15 mouse cellular contexts compared by ENCODE assay signal in genomic region chr10:81422661-81423217, GRCm38 (mm10). TPM values are rescaled to one million over a fixed set of nuclear protein-coding genes. Genes with fewer than 3 reads are reported as not detected.
DNase-seq lines count a peak whose midpoint lies in the region; ATAC-seq and TF ChIP-seq lines count a peak whose summit lies in the region.
"Had no signal": no experiment of that assay in that cellular context is flagged by ENCODE, and none has a peak within 500 bp of the region (broad histone marks: within the 10 kb centered on the region; RNA-seq: fewer than 3 reads in every experiment).

No protein-coding gene starts in this region.

- no peak for TF ChIP-seq POLR2A in kidney, adult 2 months (IDR thresholded peaks at IDR 0.05; ENCODE audit: low read depth, low read length)

- H3K4me3 ChIP-seq in kidney, adult 2 months (ENCODE audit: insufficient read depth, low read depth, low read length) = no peak overlapping the region
- H3K4me3 ChIP-seq in neural tube, embryonic 15.5 days (replicated peaks) = no peak overlapping the region
- H3K4me3 ChIP-seq: embryonic facial prominence, embryonic 10.5 days; hindbrain, embryonic 12.5 days; intestine, embryonic 15.5 days; midbrain, embryonic 10.5 days; stomach, embryonic 15.5 days had no signal

- H3K9ac ChIP-seq in neural tube, embryonic 15.5 days (replicated peaks) = no peak overlapping the region
- H3K9ac ChIP-seq: hindbrain, embryonic 12.5 days; intestine, embryonic 15.5 days; stomach, embryonic 15.5 days had no signal

- no peaks in the 10 kb centered on the region for H3K36me3 ChIP-seq in kidney, adult 2 months (ENCODE audit: control insufficient read depth, insufficient read depth, low read length)
- peaks cover 12% of the 10 kb centered on the region; the same call in 1 of the 2 replicates for H3K36me3 ChIP-seq in neural tube, embryonic 15.5 days
- H3K36me3 ChIP-seq: intestine, embryonic 15.5 days; midbrain, embryonic 10.5 days had no signal

- H3K4me1 ChIP-seq in kidney, adult 2 months (ENCODE audit: control insufficient read depth, insufficient read depth, low read length) = peaks cover 48% of the 10 kb centered on the region
- H3K4me1 ChIP-seq in neural tube, embryonic 15.5 days = peaks cover 54% of the 10 kb centered on the region

- TF ChIP-seq CTCF in kidney, adult 2 months (conservative IDR thresholded peaks at IDR 0.05; ENCODE audit: insufficient read depth, insufficient read length, low read depth, low read length) = no peak

- H3K27me3 ChIP-seq in kidney, adult 2 months (replicated peaks; ENCODE audit: control insufficient read depth, insufficient read depth, low read length) = no peaks in the 10 kb centered on the region
- peaks cover 6% of the 10 kb centered on the region for H3K27me3 ChIP-seq in neural tube, embryonic 15.5 days (replicated peaks)
- H3K27me3 ChIP-seq: intestine, embryonic 15.5 days; stomach, embryonic 15.5 days had no signal

- H3K9me3 ChIP-seq in neural tube, embryonic 15.5 days (replicated peaks) = no peaks in the 10 kb centered on the region
- H3K9me3 ChIP-seq: embryonic facial prominence, embryonic 10.5 days; G1E; hindbrain, embryonic 12.5 days; intestine, embryonic 15.5 days; midbrain, embryonic 10.5 days; stomach, embryonic 15.5 days had no signal

- ATAC-seq in neural tube, embryonic 15.5 days (ENCODE audit: low FRiP score) = no peak
- ATAC-seq: intestine, embryonic 15.5 days; lung, postnatal 0 days had no signal

- peak; percentile 2 to 3 for DNase-seq in frontal cortex, postnatal 14 days (ENCODE audit: low spot score in 2 of 2)
- no peak for DNase-seq in frontal cortex, postnatal 36 days (ENCODE audit: low spot score in 2 of 2)
- no peak for DNase-seq in kidney, adult 2 months
- DNase-seq in kidney, postnatal 14 days = no peak
- DNase-seq in right cerebral cortex, postnatal 25 days = peak; percentile 3
- DNase-seq in right cerebral cortex, postnatal 14 days = no peak
- DNase-seq in kidney, postnatal 10 days = peak; percentile 10

- WGBS in kidney, adult 2 months = 80% methylated on average over 3 of the region's 3 CpGs
- 72% methylated on average over 3 of the region's 3 CpGs for WGBS in neural tube, embryonic 15.5 days

- H3K4me2 ChIP-seq in neural tube, embryonic 15.5 days = no peak overlapping the region
- H3K4me2 ChIP-seq: hindbrain, embryonic 12.5 days; intestine, embryonic 15.5 days; stomach, embryonic 15.5 days had no signal

- H3K27ac ChIP-seq in kidney, adult 2 months (ENCODE audit: insufficient read depth, low read depth, low read length) = peak overlapping the region; percentile 4; the same call in 1 of the 2 replicates
- no peak overlapping the region for H3K27ac ChIP-seq in neural tube, embryonic 15.5 days (replicated peaks)
- H3K27ac ChIP-seq: embryonic facial prominence, embryonic 10.5 days; hindbrain, embryonic 12.5 days; midbrain, embryonic 10.5 days; stomach, embryonic 15.5 days had no signal

RNA-seq across cellular contexts. Expression of gene Smim24, which starts 29.9 kb away (rescaled TPM):
- polyA plus RNA-seq in kidney, adult 2 months (2012; rRNA removed) = 693 and 694 TPM in 2 replicates
- 2.5 and 9.3 TPM in 2 replicates for polyA plus RNA-seq in neural tube, embryonic 15.5 days (2015; fragmentation: Nextera tagmentation; extraction: Ambion mirVana)

RNA-seq across cellular contexts. Expression of gene Nfic, which starts 32.7 kb away (rescaled TPM):
- polyA plus RNA-seq in kidney, adult 2 months (2012; rRNA removed) = 64.7 and 82.5 TPM in 2 replicates
- polyA plus RNA-seq in neural tube, embryonic 15.5 days (2015; fragmentation: Nextera tagmentation; extraction: Ambion mirVana) = 35.0 and 35.8 TPM in 2 replicates

RNA-seq across cellular contexts. Expression of gene Gm48552, which starts 33.9 kb away (rescaled TPM):
- 1.0 and 2.8 TPM in 2 replicates for polyA plus RNA-seq in kidney, adult 2 months (2012; rRNA removed)
- polyA plus RNA-seq in neural tube, embryonic 15.5 days (2015; fragmentation: Nextera tagmentation; extraction: Ambion mirVana) = 3.4 and 3.6 TPM in 2 replicates

RNA-seq across cellular contexts. Expression of gene Gm48551, which starts 38.5 kb away (rescaled TPM):
- polyA plus RNA-seq in kidney, adult 2 months (2012; rRNA removed) = 2.1 and 2.3 TPM in 2 replicates
- 5.7 and 7.2 TPM in 2 replicates for polyA plus RNA-seq in neural tube, embryonic 15.5 days (2015; fragmentation: Nextera tagmentation; extraction: Ambion mirVana)

RNA-seq across cellular contexts. Expression of gene Dohh, which starts 38.5 kb away (rescaled TPM):
- polyA plus RNA-seq in kidney, adult 2 months (2012; rRNA removed) = 60.6 and 79.8 TPM in 2 replicates
- polyA plus RNA-seq in neural tube, embryonic 15.5 days (2015; fragmentation: Nextera tagmentation; extraction: Ambion mirVana) = 101 TPM in 2 replicates

Comparison
In these comparisons a context has a peak if more than half of its experiments do, and no peak if none do; other contexts are left out.
1. DNase-seq: peak in frontal cortex, postnatal 14 days (2 of 2), right cerebral cortex, postnatal 25 days (single experiment) and kidney, postnatal 10 days (single experiment); none in frontal cortex, postnatal 36 days (0 of 2), kidney, adult 2 months (single experiment), kidney, postnatal 14 days (single experiment) and right cerebral cortex, postnatal 14 days (single experiment).
2. RNA of gene Smim24, which starts 29.9 kb away (polyA plus RNA-seq): 693 to 694 TPM in kidney, adult 2 months; 2.5 to 9.3 TPM in neural tube, embryonic 15.5 days; every median in the first group is over 10 times any median in the second.